Mouse (Mus musculus) heart, adult 2 months (tissue): ENCODE measurements around the gene Icos.

Source experiments
- CTCF ChIP-seq: fragments of 200-600 bp; IDR thresholded peaks from 2 replicates; pipeline ENCODE4 v1.8.1; 2022; ENCODE audit warnings: antibody characterized with exemption, mild to moderate bottlenecking, moderate library complexity
- POLR2A ChIP-seq: fragments of 200-500 bp; IDR thresholded peaks from 2 replicates; pipeline ENCODE4 v1.6.1; 2011; ENCODE audit warnings: mild to moderate bottlenecking, low read depth, low read length, control low read depth; ENCODE audit not compliant: insufficient read depth

DNA sequence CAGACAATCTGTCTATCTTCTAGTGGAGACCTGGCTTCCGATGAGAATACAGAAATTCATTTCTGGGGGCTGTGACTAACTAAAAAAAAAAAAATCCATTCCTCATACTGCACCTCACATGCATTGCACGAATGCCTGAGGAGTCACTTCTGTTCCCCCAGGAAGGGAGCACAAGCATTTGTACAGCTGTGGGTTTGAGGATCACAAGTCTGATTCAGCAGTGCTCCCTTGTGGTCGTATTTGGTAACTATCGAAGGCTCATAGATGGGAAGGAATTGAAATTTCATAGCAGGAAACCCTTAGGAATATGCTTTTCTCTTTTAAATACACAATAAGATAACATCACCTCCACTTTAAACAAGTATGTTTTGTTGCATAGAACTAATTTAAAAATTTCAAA lies 16.6 kb upstream of the Icos start:
- TF ChIP-seq CTCF = peak; percentile 86
- TF ChIP-seq POLR2A = no peak
